Mouse (Mus musculus): ENCODE data around the gene Aph1b. TPM values are rescaled to one million over a fixed set of nuclear protein-coding genes. Genes with fewer than 3 reads are reported as not detected.

The Aph1b gene
- polyA plus RNA-seq, 1 experiment = 19.9 TPM

- TF ChIP-seq CTCF (IDR thresholded peaks at IDR 0.05; ENCODE audit: borderline replicate concordance, extremely low read depth, insufficient read depth, insufficient read length) = no peak
- no peak for TF ChIP-seq POLR2A (IDR thresholded peaks at IDR 0.05; ENCODE audit: borderline replicate concordance, extremely low read depth, insufficient read depth, insufficient read length, poor library complexity, severe bottlenecking)
- DNase-seq (ENCODE audit: low read depth) = no peak
Observed at GRCm38 (mm10) chr9:66736551-66736950, 58.7 kb downstream of the Aph1b start.

DNA sequence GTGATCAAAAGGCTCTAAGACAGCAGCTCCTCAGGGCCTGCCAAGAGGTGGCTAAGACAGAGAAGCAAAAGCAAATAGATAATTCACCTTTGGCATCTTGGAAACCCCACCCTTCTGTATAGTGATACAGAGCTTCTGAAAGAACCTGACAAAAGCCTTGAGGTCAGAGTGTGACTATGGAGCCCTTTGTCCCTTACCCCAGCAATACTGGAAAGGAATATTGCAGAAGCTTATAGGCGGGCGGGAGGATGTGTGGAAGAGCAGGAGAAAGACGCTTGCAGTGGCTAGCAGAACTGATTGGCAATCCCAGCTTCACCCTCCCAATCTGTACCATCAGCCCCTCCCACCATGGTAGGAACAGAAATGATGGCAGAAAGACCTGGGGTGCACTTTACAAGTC, 59.3 kb downstream of the Aph1b start:
- no peak for DNase-seq (ENCODE audit: low read depth)
- TF ChIP-seq CTCF (IDR thresholded peaks at IDR 0.05; ENCODE audit: borderline replicate concordance, extremely low read depth, insufficient read depth, insufficient read length) = no peak
- no peak for TF ChIP-seq POLR2A (IDR thresholded peaks at IDR 0.05; ENCODE audit: borderline replicate concordance, extremely low read depth, insufficient read depth, insufficient read length, poor library complexity, severe bottlenecking)

DNA sequence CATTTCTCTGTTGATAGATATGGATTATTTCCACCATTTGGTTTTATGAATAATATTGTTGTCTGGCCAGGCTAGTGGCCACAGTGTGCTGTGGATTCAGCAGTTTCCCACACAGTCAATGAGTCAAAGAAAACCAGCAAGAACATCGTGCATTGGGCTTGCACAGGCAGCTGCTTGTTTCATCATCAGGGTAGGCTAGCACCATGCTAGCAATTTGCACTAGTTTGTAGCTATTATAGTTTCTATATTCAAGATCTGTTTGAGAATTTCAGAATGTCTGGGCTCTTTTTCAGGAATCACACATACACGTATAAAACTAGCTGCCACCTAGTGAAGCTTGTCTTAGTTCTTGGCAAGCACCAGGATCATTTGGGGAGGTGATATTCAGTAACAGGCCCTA, 60.2 kb downstream of the Aph1b start:
- no peak for DNase-seq (ENCODE audit: low read depth)
- TF ChIP-seq CTCF (IDR thresholded peaks at IDR 0.05; ENCODE audit: borderline replicate concordance, extremely low read depth, insufficient read depth, insufficient read length) (no peak), POLR2A (IDR thresholded peaks at IDR 0.05; ENCODE audit: borderline replicate concordance, extremely low read depth, insufficient read depth, insufficient read length, poor library complexity, severe bottlenecking) (no peak)

- TF ChIP-seq POLR2A (IDR thresholded peaks at IDR 0.05; ENCODE audit: borderline replicate concordance, extremely low read depth, insufficient read depth, insufficient read length, poor library complexity, severe bottlenecking) = no peak
- TF ChIP-seq CTCF (IDR thresholded peaks at IDR 0.05; ENCODE audit: borderline replicate concordance, extremely low read depth, insufficient read depth, insufficient read length) = no peak
- no peak for DNase-seq (ENCODE audit: low read depth)
Observed at GRCm38 (mm10) chr9:66734568-66734967, 60.7 kb downstream of the Aph1b start.

DNA sequence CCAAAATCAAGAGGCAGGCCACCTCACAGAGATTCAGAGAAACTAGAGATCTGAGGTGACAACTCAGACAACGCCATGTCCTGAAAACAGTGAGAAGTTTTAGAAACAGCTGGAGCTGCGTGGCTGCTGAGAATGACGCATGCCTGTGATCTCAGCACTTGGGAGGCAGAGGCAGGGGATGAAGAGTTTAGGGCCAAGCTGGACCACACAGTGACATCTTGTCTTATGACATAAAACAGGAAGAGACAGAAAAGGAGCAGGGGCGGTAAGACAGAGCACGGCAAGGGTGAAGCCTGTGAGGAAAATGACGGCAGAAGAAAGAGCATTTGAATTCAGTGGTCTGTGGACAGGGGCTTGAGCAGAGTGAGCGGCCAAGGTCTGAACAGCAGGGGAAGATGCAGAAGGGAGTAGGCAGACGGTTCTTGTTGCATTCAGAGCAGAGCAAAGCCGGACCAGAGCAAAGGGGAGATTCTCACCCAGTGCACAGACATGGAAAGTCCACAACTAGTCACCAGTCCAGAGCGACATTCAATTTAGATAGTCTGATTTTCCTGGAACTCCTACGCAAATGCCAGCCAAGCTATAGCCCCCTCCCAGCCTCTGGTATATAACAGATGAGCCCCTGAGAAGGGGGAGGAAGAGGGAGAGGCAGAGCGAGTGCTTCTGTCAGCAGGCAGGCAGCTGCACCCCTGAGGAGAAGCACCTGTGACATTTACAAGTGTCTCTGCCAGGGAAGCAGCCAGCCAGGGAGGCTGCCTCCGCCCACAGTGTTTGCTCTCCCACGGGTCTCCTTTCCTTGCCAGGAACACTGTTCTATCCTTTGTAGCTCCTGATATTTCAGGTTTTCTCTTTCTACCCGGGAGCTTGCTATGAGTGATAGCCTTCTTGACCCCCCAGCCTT, 62.2 kb downstream of the Aph1b start:
- DNase-seq (ENCODE audit: low read depth) = peak; percentile 57
- TF ChIP-seq CTCF (IDR thresholded peaks at IDR 0.05; ENCODE audit: borderline replicate concordance, extremely low read depth, insufficient read depth, insufficient read length) (no peak), POLR2A (IDR thresholded peaks at IDR 0.05; ENCODE audit: borderline replicate concordance, extremely low read depth, insufficient read depth, insufficient read length, poor library complexity, severe bottlenecking) (no peak)

- no peak for DNase-seq (ENCODE audit: low read depth)
- TF ChIP-seq CTCF (IDR thresholded peaks at IDR 0.05; ENCODE audit: borderline replicate concordance, extremely low read depth, insufficient read depth, insufficient read length) (no peak), POLR2A (IDR thresholded peaks at IDR 0.05; ENCODE audit: borderline replicate concordance, extremely low read depth, insufficient read depth, insufficient read length, poor library complexity, severe bottlenecking) (no peak)
Observed at GRCm38 (mm10) chr9:66731284-66731683, 64.0 kb downstream of the Aph1b start.

DNA sequence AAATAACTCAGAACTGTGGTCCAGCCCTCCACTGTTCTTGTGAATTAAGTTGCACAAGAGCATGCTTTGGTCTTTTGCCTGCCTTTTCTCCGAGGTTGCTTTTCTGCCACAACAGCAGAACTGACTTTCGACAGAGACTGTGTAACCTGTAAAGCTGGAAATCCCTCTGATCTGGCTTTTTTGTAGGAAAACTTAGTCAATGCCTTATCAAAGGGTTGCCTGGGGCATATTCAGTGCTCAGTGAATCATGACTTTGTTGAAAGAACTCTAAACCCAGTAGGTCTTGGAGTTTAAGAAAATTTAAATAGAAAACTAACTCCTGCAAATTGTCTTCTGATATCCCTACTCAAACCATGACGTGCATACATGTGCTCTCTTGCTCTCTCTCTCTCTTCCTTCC, 64.7 kb downstream of the Aph1b start:
- no peak for DNase-seq (ENCODE audit: low read depth)

GRCm38 (mm10) chr9:66727333-66727732, 68.0 kb downstream of the Aph1b start:
- TF ChIP-seq POLR2A (IDR thresholded peaks at IDR 0.05; ENCODE audit: borderline replicate concordance, extremely low read depth, insufficient read depth, insufficient read length, poor library complexity, severe bottlenecking) (no peak), CTCF (IDR thresholded peaks at IDR 0.05; ENCODE audit: borderline replicate concordance, extremely low read depth, insufficient read depth, insufficient read length) (no peak)
- DNase-seq (ENCODE audit: low read depth) = no peak

More for the DNA sequence above, 64.7 kb downstream of the Aph1b start:
- TF ChIP-seq POLR2A (IDR thresholded peaks at IDR 0.05; ENCODE audit: borderline replicate concordance, extremely low read depth, insufficient read depth, insufficient read length, poor library complexity, severe bottlenecking) = no peak
- no peak for TF ChIP-seq CTCF (IDR thresholded peaks at IDR 0.05; ENCODE audit: borderline replicate concordance, extremely low read depth, insufficient read depth, insufficient read length)

GRCm38 (mm10) chr9:66725591-66725990, 69.7 kb downstream of the Aph1b start:
- no peak for TF ChIP-seq CTCF (IDR thresholded peaks at IDR 0.05; ENCODE audit: borderline replicate concordance, extremely low read depth, insufficient read depth, insufficient read length)
- no peak for TF ChIP-seq POLR2A (IDR thresholded peaks at IDR 0.05; ENCODE audit: borderline replicate concordance, extremely low read depth, insufficient read depth, insufficient read length, poor library complexity, severe bottlenecking)
- no peak for DNase-seq (ENCODE audit: low read depth)

Other genes starting within 250 kb of the Aph1b start
- 63.7 and 68.7 TPM in 2 replicates for gene Usp3, start 202.3 kb downstream of the Aph1b start, polyA plus RNA-seq (2012; rRNA removed)
- gene Car12, start 81.8 kb downstream of the Aph1b start, polyA plus RNA-seq (2012; rRNA removed) = 6.0 and 9.2 TPM in 2 replicates
- 0.18 and 0.24 TPM in 2 replicates for gene Gm10647, start 1.5 kb upstream of the Aph1b start, polyA plus RNA-seq (2012; rRNA removed)
- gene Aph1c, start 39.2 kb upstream of the Aph1b start, polyA plus RNA-seq (2012; rRNA removed) = 1.6 and 2.3 TPM in 2 replicates
- 23.4 and 26.9 TPM in 2 replicates for gene Rab8b, start 124.2 kb upstream of the Aph1b start, polyA plus RNA-seq (2012; rRNA removed)
- 108 and 152 TPM in 2 replicates for gene Rps27l, start 150.6 kb upstream of the Aph1b start, polyA plus RNA-seq (2012; rRNA removed)
- 13.5 and 14.8 TPM in 2 replicates for gene Lactb, start 180.0 kb upstream of the Aph1b start, polyA plus RNA-seq (2012; rRNA removed)

Measured in brain, embryonic 14.5 days (tissue).